7 mouse cellular contexts compared by ENCODE assay signal in genomic region chr16:22856773-22857172, GRCm38 (mm10). TPM values are rescaled to one million over a fixed set of nuclear protein-coding genes. Genes with fewer than 3 reads are reported as not detected.
A peak's percentile ranks its signal among the peaks of the same experiment; 100 is the strongest.
DNase-seq lines count a peak whose midpoint lies in the region; ATAC-seq and TF ChIP-seq lines count a peak whose summit lies in the region.

No protein-coding gene starts in this region.

- TF ChIP-seq CTCF in spleen, adult 2 months (IDR thresholded peaks at IDR 0.05; ENCODE audit: extremely low read depth, insufficient read depth, insufficient read length, insufficient replicate concordance) = no peak
- TF ChIP-seq CTCF in olfactory bulb, adult 2 months (IDR thresholded peaks at IDR 0.05; ENCODE audit: insufficient read depth, low read depth, low read length) = no peak

- peak overlapping the region; percentile 85; the same call in 1 of the 2 replicates for H3K27ac ChIP-seq in spleen, adult 2 months (ENCODE audit: insufficient read depth, low read length)
- H3K27ac ChIP-seq in embryonic facial prominence, embryonic 15.5 days (replicated peaks) = peak overlapping the region; percentile 79
- H3K27ac ChIP-seq in limb, embryonic 12.5 days = peak overlapping the region; percentile 77
- 0 out of 2 replicates have a peak overlapping the region, but pooled peaks have one; percentile 11 for H3K27ac ChIP-seq in olfactory bulb, adult 2 months (ENCODE audit: insufficient read depth, low read depth, low read length)

- no peaks in the 10 kb centered on the region for H3K9me3 ChIP-seq in embryonic facial prominence, embryonic 15.5 days (replicated peaks)
- H3K9me3 ChIP-seq in limb, embryonic 12.5 days = no peaks in the 10 kb centered on the region

- peak overlapping the region; percentile 67 for H3K4me3 ChIP-seq in spleen, adult 2 months (ENCODE audit: extremely low read depth, insufficient read depth, insufficient read length)
- H3K4me3 ChIP-seq in embryonic facial prominence, embryonic 15.5 days (replicated peaks) = peak overlapping the region; percentile 99
- peak overlapping the region; percentile 96 for H3K4me3 ChIP-seq in limb, embryonic 12.5 days (replicated peaks)
- H3K4me3 ChIP-seq in olfactory bulb, adult 2 months (ENCODE audit: insufficient read depth, low read depth, low read length) = peak overlapping the region; percentile 65

- WGBS in spleen, adult 2 months = 9% methylated on average over 9 of the region's 9 CpGs
- 14% methylated on average over 9 of the region's 9 CpGs for WGBS in embryonic facial prominence, embryonic 15.5 days
- 12% methylated on average over 9 of the region's 9 CpGs for WGBS in limb, embryonic 12.5 days
- WGBS in olfactory bulb, adult 2 months = 6% methylated on average over 9 of the region's 9 CpGs

- no peak for TF ChIP-seq POLR2A in spleen, adult 2 months (IDR thresholded peaks at IDR 0.05; ENCODE audit: low read depth, low read length)
- TF ChIP-seq POLR2A in olfactory bulb, adult 2 months (IDR thresholded peaks at IDR 0.05; ENCODE audit: insufficient read depth, low read depth, low read length) = no peak

- H3K36me3 ChIP-seq in spleen, adult 2 months (ENCODE audit: control insufficient read depth, insufficient read depth, low read length) = no peaks in the 10 kb centered on the region
- no peaks in the 10 kb centered on the region for H3K36me3 ChIP-seq in embryonic facial prominence, embryonic 15.5 days
- peaks cover 8% of the 10 kb centered on the region; the same call in 1 of the 2 replicates for H3K36me3 ChIP-seq in limb, embryonic 12.5 days

- DNase-seq in spleen, adult 2 months (ENCODE audit: low read depth in 1 of 2, low spot score in 2 of 2) = no peak
- no peak for DNase-seq in spleen, postnatal 14 days (ENCODE audit: low spot score in 2 of 2)
- DNase-seq in natural killer cell, adult 2 months (ENCODE audit: low spot score in 2 of 2) = no peak
- DNase-seq in layer of hippocampus, postnatal 25 days (ENCODE audit: extremely low spot score in 1 of 2, low spot score in 1 of 2) = no peak

- no peaks in the 10 kb centered on the region for H3K27me3 ChIP-seq in spleen, adult 2 months (ENCODE audit: control insufficient read depth, insufficient read depth, low read length)
- no peaks in the 10 kb centered on the region for H3K27me3 ChIP-seq in embryonic facial prominence, embryonic 15.5 days
- no peaks in the 10 kb centered on the region for H3K27me3 ChIP-seq in limb, embryonic 12.5 days

- H3K9ac ChIP-seq in embryonic facial prominence, embryonic 15.5 days = peak overlapping the region; percentile 37
- H3K9ac ChIP-seq in limb, embryonic 12.5 days (replicated peaks) = peak overlapping the region; percentile 56

- H3K4me1 ChIP-seq in spleen, adult 2 months (ENCODE audit: control insufficient read depth, insufficient read depth, insufficient read length) = peaks cover 4% of the 10 kb centered on the region; the same call in 1 of the 2 replicates
- peaks cover 14% of the 10 kb centered on the region for H3K4me1 ChIP-seq in embryonic facial prominence, embryonic 15.5 days
- peaks cover 12% of the 10 kb centered on the region for H3K4me1 ChIP-seq in limb, embryonic 12.5 days (replicated peaks)
- peaks cover 4% of the 10 kb centered on the region; the same call in 1 of the 2 replicates for H3K4me1 ChIP-seq in olfactory bulb, adult 2 months (ENCODE audit: control insufficient read depth, insufficient read depth, low read length)

- H3K4me2 ChIP-seq in embryonic facial prominence, embryonic 15.5 days (replicated peaks) = peak overlapping the region; percentile 88
- peak overlapping the region; percentile 83 for H3K4me2 ChIP-seq in limb, embryonic 12.5 days

- ATAC-seq in embryonic facial prominence, embryonic 15.5 days (ENCODE audit: insufficient number of reproducible peaks, low FRiP score, low TSS enrichment, low read depth) = no peak
- ATAC-seq in limb, embryonic 12.5 days (ENCODE audit: insufficient number of reproducible peaks, insufficient read depth, low FRiP score, low TSS enrichment, low read depth) = no peak

RNA-seq across cellular contexts. Expression of gene Tbccd1, which starts 0.7 kb away (rescaled TPM):
- 9.1 and 9.9 TPM in 2 replicates for polyA plus RNA-seq in spleen, adult 2 months (2012; rRNA removed)
- 23.8 and 28.1 TPM in 2 replicates for polyA plus RNA-seq in embryonic facial prominence, embryonic 15.5 days (2015; fragmentation: Nextera tagmentation; extraction: Ambion mirVana)
- 35.2 and 37.0 TPM in 2 replicates for polyA plus RNA-seq in limb, embryonic 12.5 days (2016; fragmentation: Nextera tagmentation; extraction: Ambion mirVana)
- not detected in 2 replicates for polyA plus RNA-seq in olfactory bulb, adult 2 months (2012; ENCODE audit: insufficient read depth, insufficient read length, low replicate concordance, missing spikeins)
- total RNA-seq in layer of hippocampus, postnatal 25 days (2021) = 10 to 100 TPM; 13.7 to 14.6 TPM

RNA-seq across cellular contexts. Expression of gene Dnajb11, which starts 0.9 kb away (rescaled TPM):
- polyA plus RNA-seq in spleen, adult 2 months (2012; rRNA removed) = 13.3 and 16.0 TPM in 2 replicates
- polyA plus RNA-seq in embryonic facial prominence, embryonic 15.5 days (2015; fragmentation: Nextera tagmentation; extraction: Ambion mirVana) = 105 TPM in 2 replicates
- polyA plus RNA-seq in limb, embryonic 12.5 days (2016; fragmentation: Nextera tagmentation; extraction: Ambion mirVana) = 96.0 and 102 TPM in 2 replicates
- not detected in 2 replicates for polyA plus RNA-seq in olfactory bulb, adult 2 months (2012; ENCODE audit: insufficient read depth, insufficient read length, low replicate concordance, missing spikeins)
- 10 to 100 TPM; 71.1 to 71.7 TPM for total RNA-seq in layer of hippocampus, postnatal 25 days (2021)

RNA-seq across cellular contexts. Expression of gene Ahsg, which starts 34.3 kb away (rescaled TPM):
- polyA plus RNA-seq in spleen, adult 2 months (2012; rRNA removed) = 0.57 and 0.60 TPM in 2 replicates
- polyA plus RNA-seq in embryonic facial prominence, embryonic 15.5 days (2015; fragmentation: Nextera tagmentation; extraction: Ambion mirVana) = 0.49 TPM in 1 of 2 replicates, not detected in the other
- 0.25 and 0.33 TPM in 2 replicates for polyA plus RNA-seq in limb, embryonic 12.5 days (2016; fragmentation: Nextera tagmentation; extraction: Ambion mirVana)
- polyA plus RNA-seq in olfactory bulb, adult 2 months (2012; ENCODE audit: insufficient read depth, insufficient read length, low replicate concordance, missing spikeins) = not detected in 2 replicates
- not detected for total RNA-seq in layer of hippocampus, postnatal 25 days (2021)

RNA-seq across cellular contexts. Expression of gene Crygs, which starts 45.4 kb away (rescaled TPM):
- polyA plus RNA-seq in spleen, adult 2 months (2012; rRNA removed) = not detected in 2 replicates
- 0.19 and 0.20 TPM in 2 replicates for polyA plus RNA-seq in embryonic facial prominence, embryonic 15.5 days (2015; fragmentation: Nextera tagmentation; extraction: Ambion mirVana)
- polyA plus RNA-seq in limb, embryonic 12.5 days (2016; fragmentation: Nextera tagmentation; extraction: Ambion mirVana) = not detected in 2 replicates
- polyA plus RNA-seq in olfactory bulb, adult 2 months (2012; ENCODE audit: insufficient read depth, insufficient read length, low replicate concordance, missing spikeins) = not detected in 2 replicates
- total RNA-seq in layer of hippocampus, postnatal 25 days (2021) = not detected

Comparison
In these comparisons a context has a peak if more than half of its experiments do, and no peak if none do; other contexts are left out.
1. H3K27ac ChIP-seq: peak in every context shown above with its lines; median percentile 85 in spleen, adult 2 months; 79 in embryonic facial prominence, embryonic 15.5 days; 77 in limb, embryonic 12.5 days; 11 in olfactory bulb, adult 2 months.
2. RNA of gene Tbccd1, which starts 0.7 kb away (polyA plus RNA-seq): 35.2 to 37.0 TPM in limb, embryonic 12.5 days, 23.8 to 28.1 TPM in embryonic facial prominence, embryonic 15.5 days and 9.1 to 9.9 TPM in spleen, adult 2 months; not detected in olfactory bulb, adult 2 months; every median in the first group is over 10 times any median in the second.
3. Peak in every context shown above with its lines, with median percentiles within 50 percentile points of each other: H3K4me3 ChIP-seq.